Mouse (Mus musculus) hindlimb bud, embryonic 11.5 days (tissue): Measurements from ENCODE around the gene Wnt2.

ENCODE experiments used
- DNase-seq: peaks from one replicate; pipeline ENCODE4 v3.0.0-alpha.2; 2012; ENCODE audit warnings: low read depth, low spot score; ENCODE audit errors: extremely low spot score

The Wnt2 gene

DNA sequence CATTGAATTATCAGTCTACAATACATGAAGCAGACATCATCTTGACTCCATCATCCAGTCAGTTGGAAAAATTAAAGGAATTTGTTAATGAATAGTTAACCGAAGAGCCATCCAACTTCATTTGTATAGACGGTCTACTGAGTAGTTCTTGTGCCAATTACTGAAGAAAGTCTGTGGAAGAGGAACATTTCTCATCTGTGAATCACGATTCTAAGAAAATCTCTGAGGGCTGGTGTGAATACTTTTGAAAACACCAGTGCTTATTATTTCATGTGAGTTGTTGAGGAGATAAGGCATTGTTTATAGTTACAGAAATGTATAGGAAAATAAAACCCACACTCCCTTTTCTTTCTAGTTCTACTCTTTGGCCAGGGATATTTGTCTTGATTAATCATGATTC, 51.5 kb downstream of the Wnt2 start:
- no peak for DNase-seq

DNA sequence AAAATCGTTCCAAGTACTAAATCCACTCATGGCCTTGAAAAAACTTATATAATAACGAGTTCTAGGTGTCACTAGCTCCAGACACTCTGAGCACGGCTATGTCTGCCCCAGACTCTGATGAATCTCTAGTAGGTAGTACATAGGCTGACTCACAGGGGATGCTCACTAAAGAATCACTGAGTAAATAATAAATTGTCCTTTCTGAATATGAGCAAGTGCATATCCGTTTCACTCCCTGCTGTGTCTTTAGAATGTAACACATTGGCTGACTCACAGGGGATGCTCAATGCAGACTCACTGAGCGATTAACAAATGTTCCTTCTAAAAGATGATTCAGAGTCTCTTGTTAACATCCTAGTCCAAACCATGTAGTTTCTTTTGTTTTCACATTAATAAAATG, 52.1 kb downstream of the Wnt2 start:
- DNase-seq: no peak

DNA sequence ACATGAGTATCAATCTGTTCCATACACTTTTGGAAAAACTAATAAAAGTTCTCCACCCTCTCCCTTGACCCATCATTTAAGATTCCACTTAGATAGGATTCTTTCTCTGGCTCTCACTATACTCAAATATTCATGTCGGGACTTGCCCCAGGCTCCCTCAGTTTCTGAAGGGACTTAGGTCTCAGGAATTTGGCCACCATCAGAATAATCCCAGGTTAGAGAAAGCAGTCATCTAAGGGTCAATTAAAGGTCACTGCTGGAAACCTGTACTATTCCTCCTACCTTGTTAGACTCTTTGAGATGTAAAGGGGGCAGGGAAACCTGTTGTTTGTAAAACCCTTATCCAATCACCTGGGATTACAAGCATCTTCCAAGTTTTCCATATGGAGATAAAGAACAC, 53.2 kb downstream of the Wnt2 start:
- no peak for DNase-seq

DNA sequence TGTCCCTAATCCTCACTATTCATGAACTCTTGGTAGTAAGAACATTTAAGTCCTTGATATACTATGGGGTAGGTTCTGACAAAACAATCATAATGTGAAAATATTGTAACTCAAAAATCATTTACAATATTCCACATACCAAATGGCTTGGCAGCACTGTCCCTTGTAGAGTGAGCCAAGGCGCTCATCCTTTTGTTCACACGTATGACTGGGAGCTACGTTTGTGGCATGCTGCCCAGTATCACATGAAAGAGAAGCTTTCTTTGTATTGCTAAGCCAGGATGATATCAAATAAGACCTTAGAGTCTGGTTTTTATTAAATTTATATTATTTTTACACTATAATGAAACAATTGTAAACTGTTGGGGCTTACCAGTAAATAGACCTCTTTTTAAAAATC, 56.0 kb downstream of the Wnt2 start:
- DNase-seq: no peak

DNA sequence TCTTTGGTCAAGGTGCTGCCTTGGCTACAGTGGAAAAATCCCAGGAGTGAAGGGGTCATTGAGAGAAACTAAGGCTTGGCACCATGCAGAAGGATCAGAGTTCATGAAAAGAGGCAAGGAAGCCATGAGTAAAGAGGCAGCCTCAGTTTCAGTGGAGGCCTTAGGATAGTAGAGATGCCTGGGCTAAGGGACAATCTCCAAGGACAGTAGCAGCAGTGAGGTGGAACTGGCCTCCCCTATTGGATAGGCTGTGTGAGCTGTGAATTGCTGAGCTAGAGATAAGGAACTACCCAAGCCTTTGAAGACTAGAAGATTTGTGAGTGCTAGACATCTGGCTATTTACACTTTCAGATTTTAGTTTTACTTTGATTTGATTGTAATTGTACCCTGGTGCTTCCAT, 59.0 kb downstream of the Wnt2 start:
- no peak for DNase-seq

DNA sequence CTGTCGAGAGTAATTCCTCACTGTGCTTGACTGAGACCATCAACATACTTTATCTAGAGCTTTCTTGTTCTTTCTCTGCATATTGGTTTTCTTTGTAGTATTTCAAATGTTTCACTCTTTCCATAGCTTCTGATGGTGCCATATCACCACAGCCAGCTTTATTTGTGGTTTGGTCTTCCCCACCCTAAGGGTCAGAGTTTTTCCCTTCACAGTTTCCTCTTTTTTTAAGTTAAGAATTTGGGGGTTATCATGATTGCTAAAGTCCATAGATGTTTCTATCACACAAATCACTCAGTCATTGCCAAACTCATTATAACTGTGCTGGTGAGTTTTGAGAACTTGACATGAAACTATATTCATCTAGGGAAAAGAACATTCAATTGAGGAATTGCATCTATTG, 60.6 kb downstream of the Wnt2 start:
- no peak for DNase-seq

- no peak for DNase-seq
Observed at GRCm38 (mm10) chr6:17968467-17969144, 61.8 kb downstream of the Wnt2 start.

DNA sequence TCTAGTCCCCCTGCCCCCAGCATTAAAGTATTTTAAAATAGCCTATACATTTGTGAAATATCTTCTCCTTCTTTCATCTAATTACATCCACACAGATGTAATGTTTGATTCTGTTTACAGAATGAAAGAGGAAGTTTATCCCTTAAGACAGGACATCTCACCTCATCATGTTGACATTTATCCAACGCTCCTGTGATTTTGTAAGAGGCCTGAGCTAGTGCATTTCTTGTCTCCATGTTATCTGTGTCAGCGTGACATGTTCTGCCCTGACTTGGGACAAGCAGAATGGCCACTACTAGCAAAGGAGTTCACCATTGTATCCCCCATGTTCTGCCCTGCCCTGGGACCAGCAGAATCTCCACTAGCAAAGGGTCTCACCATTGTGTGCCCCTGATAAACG, 66.9 kb downstream of the Wnt2 start:
- DNase-seq: no peak

- DNase-seq: no peak
Observed at GRCm38 (mm10) chr6:17951779-17952178, 78.6 kb downstream of the Wnt2 start.

- DNase-seq: no peak
Observed at GRCm38 (mm10) chr6:17949103-17949502, 81.3 kb downstream of the Wnt2 start.

DNA sequence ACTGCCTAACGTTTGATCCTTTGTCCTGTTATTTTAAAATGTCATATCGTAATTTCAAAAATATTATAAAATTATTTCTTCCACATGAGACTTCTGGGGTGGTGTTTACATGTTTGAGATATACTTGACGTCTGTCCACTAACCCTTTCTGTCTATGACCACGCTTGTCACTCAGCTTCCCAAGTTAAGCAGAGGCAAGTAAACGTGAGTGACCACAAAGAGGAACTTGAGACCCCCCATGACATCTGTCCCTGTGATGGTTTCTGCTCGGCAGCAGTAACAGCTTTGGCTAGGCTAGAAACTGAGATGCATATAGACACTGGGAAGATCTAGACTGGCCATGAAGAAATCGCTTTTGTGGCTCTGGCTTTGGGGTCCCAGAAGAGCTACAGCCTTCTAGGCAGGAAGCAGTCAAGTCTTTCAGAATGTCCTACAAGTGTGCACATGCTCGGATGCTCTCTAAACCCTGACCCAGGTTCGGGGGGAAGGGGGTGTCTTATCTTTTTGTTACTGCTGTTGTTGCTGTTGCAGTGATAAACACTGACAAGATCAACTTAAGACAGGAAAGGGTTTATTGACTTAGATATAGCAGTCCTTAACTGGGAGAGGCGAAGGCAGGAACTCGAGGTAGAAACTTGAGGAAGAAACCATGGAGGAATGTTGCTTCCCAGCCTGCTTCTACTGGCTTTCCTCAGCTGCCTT, 83.1 kb downstream of the Wnt2 start:
- no peak for DNase-seq

- DNase-seq: no peak
Observed at GRCm38 (mm10) chr6:17946456-17946855, 83.9 kb downstream of the Wnt2 start.

DNA sequence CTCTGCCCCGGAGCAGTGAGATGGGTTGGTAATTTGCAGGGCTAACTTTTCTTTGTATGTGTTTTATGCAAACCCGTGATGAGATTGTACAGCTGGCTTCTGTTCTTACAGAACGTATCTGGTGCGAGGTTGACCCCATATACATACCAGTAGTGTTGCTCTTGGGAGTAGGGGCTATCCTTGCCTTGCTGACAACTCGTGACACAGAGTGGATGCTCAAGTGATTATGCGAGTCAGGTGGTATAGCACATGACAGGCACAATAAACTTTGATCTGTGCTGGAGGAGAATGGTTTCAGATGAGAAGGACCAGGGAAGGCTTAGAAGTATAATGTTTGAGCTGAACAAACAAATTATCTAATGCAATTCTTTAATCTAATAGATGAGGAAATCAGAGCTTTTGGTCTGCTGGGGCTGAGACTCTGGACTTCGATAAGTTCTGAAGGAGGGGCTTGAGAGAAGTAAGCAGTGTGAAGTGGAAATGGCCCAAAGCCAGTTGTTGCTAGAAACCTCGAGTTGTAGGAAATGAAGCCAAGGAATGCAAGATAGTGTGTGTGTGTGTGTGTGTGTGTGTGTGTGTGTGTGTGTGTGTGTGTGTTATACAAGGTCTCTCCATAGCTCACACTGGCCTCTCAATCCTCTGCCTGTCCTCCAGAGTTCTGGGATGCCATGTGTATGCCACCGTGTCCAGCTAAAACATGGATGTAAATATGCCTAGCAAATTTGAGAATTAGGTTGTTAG, 86.3 kb downstream of the Wnt2 start:
- no peak for DNase-seq

- no peak for DNase-seq
Observed at GRCm38 (mm10) chr6:17942344-17942743, 88.0 kb downstream of the Wnt2 start.

DNA sequence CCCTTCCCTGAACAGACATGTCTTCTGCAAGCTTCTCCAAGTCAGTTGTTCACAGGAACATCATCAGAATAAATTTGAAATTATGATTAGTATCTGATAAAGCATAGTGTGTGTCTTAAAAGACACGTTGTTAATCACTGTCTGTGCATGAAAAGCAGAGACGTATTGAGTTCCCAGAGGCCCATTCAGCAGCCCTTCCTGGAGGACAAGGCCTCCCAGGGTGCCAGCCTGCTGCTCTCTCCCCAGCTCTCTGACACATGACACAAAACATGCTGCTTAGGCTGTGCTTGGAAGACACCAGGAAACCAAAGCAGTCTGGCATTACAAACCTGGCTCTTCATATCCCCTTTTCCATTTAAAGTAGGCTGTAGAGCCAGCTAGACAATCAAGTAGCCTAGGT, 88.5 kb downstream of the Wnt2 start:
- DNase-seq: no peak
